Mouse (Mus musculus): Measurements from ENCODE around the gene Olfr56.

- TF ChIP-seq GATA1 (IDR thresholded peaks at IDR 0.05; ENCODE audit: borderline replicate concordance, low read length) (no peak), FLI1 (IDR thresholded peaks at IDR 0.05; ENCODE audit: low read length) (no peak)
These were observed 122.8 kb downstream of the Olfr56 start for GRCm38 (mm10) chr11:49101500-49101899.
